Mouse (Mus musculus) thymus, postnatal 10 days (tissue): Measurements from ENCODE around the gene Rflna.

ENCODE experiments used
- DNase-seq, 2 experiments: peaks; one replicate each; pipeline ENCODE4 v3.0.0; 2021; ENCODE audit warnings: low spot score in 2 of 2

The Rflna gene

GRCm38 (mm10) chr5:125006896-125007295 lies 3.9 kb downstream of the Rflna start:
- DNase-seq: no peak

DNA sequence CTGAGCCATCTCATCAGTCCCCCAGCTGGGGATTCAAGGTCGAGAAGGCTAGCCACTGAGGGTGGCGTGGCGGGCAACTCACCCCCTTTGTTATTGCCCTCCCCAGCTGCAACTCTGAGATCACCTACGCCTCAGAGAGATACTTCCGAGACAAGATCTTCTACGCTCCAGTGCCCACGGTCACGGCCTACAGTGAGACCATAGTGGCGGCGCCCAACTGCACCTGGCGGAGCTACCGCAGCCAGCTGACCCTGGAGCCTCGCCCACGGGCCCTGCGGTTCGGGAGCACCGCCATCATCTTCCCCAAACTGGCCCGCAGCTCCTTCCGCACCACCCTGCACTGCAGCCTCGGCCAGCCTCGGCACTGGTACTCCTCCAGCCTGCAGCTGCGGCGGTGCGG lies 8.1 kb downstream of the Rflna start:
- no peak for DNase-seq

GRCm38 (mm10) chr5:125011628-125012027 lies 8.6 kb downstream of the Rflna start:
- no peak for DNase-seq

GRCm38 (mm10) chr5:125014497-125014896 lies 11.5 kb downstream of the Rflna start:
- DNase-seq: peak; percentile 35 to 66

GRCm38 (mm10) chr5:125015066-125015465 lies 12.0 kb downstream of the Rflna start:
- peak in 1 of 2 experiments; percentile 25 for DNase-seq

DNA sequence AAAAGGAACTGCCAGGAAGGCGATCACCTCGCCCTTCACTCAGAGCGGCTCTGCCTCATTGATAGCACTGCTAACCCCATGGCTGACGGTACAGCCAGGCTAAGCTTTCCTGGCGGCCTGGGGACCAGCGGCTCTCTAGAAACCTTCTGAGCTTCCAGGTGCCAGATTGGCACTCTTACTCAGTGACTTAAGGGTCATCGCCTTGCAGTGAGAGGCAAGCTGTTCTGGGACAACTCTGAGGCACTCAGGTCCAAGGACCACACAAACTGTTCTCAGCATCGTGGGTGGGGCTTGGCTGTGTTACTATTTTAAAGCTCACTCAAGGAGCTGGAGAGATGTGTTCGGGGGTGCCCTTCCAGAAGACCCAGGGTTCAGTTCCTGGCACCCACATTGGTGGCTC lies 12.6 kb downstream of the Rflna start:
- no peak for DNase-seq

- peak in 1 of 2 experiments; percentile 20 for DNase-seq
These were observed 13.6 kb downstream of the Rflna start for GRCm38 (mm10) chr5:125016421-125017242.

DNA sequence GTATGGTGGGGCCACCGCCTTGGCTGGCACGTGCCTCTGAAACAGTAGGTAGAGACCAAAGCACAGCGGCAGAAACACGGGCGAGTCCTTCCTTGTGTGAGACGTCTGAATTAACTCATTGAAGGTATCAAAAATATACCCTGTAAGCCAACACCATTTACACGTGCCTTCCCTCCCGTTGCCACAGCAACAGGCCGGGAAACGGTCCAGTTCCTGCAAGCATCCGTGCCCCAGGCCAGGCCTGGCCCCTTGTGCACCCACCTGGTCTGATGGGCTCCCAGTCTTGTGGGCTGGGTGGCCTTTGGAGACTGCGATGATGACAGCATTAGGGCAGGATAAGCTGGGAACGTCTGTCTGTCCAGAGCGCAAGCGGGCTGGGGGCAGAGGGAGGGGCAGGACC lies 14.3 kb downstream of the Rflna start:
- no peak for DNase-seq

GRCm38 (mm10) chr5:125019099-125019498 lies 16.1 kb downstream of the Rflna start:
- DNase-seq: no peak

GRCm38 (mm10) chr5:125021298-125021697 lies 18.3 kb downstream of the Rflna start:
- DNase-seq: no peak

DNA sequence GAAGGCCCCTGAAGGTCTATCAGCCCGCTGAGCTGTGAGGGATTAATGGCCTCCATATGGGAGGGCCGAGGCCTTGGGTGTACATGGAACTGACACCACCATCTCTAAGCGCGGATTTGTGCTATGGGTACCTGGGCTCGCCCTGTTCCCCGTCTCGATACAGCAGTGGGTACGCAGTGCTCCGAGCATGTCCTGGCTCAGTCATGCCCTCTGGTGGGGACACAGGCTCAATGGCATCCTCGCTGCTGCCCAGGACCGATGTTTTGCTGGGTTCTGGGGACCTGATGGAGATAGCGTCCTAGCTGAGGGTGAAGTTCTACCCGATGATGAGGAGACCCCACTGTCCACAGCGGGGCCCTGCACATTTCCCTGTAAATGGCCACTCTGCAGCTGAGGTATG lies 21.0 kb downstream of the Rflna start:
- peak in 1 of 2 experiments; percentile 32 for DNase-seq

GRCm38 (mm10) chr5:125028371-125028770 lies 25.4 kb downstream of the Rflna start:
- no peak for DNase-seq

DNA sequence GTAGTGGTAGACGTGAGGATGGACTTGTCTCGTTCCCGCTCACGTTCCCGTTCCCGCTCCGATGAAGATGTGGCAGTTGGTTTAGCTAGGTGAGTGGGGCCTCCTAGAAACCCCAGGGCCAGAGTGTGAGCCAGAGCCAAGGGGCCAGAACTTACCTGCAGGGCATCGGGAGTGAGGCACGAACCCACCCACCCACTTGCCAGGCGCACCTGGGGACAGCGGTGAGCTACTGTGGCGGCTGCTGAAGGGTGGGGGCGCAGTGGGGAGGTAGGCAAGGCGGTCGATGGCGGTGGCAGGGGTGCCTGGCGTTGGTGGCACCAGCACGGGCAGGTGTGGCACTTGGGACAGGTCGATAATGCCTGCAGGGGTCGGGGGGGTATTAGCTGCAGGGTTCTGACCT lies 25.9 kb downstream of the Rflna start:
- no peak for DNase-seq

DNA sequence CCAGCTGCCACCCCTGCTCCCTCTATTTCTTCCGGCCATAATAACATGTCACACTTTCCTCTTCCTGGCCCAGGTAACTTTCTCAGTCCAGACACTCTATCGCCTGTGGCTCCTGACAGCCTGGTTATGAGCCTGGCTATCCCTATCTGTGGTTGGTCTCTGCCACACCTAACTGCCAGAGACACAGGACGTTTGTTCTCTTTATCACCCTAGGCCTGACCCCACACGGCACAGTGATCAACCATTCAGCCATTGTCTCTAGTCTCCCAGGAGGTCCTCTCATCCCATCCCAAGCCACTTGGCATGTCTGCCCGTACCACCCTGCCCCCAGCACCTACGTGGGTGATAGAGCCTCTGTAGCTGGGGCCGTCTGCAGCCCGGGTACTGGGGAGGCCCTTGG lies 33.5 kb downstream of the Rflna start:
- DNase-seq: no peak

- DNase-seq: no peak
These were observed 36.5 kb downstream of the Rflna start for GRCm38 (mm10) chr5:125039377-125040027.

- no peak for DNase-seq
These were observed 37.1 kb downstream of the Rflna start for GRCm38 (mm10) chr5:125040128-125040584.

GRCm38 (mm10) chr5:125041578-125041977 lies 38.6 kb downstream of the Rflna start:
- no peak for DNase-seq

GRCm38 (mm10) chr5:125043448-125043847 lies 40.4 kb downstream of the Rflna start:
- DNase-seq: no peak

GRCm38 (mm10) chr5:125045202-125045601 lies 42.2 kb downstream of the Rflna start:
- DNase-seq: no peak

- no peak for DNase-seq
These were observed 43.4 kb downstream of the Rflna start for GRCm38 (mm10) chr5:125046436-125046835.

- no peak for DNase-seq
These were observed 46.5 kb downstream of the Rflna start for GRCm38 (mm10) chr5:125049481-125049880.

GRCm38 (mm10) chr5:125052237-125052602 lies 49.2 kb downstream of the Rflna start:
- DNase-seq: no peak
